Mouse (Mus musculus) R1 (cell line): ENCODE data around the gene Rgs11.
A peak's percentile ranks its signal among the peaks of the same experiment; 100 is the strongest.

Source experiments
- DNase-seq: peaks from one replicate; pipeline ENCODE4 v3.0.0-alpha.2; 2018; ENCODE audit warnings: low read depth, low spot score

Gene Rgs11

DNA sequence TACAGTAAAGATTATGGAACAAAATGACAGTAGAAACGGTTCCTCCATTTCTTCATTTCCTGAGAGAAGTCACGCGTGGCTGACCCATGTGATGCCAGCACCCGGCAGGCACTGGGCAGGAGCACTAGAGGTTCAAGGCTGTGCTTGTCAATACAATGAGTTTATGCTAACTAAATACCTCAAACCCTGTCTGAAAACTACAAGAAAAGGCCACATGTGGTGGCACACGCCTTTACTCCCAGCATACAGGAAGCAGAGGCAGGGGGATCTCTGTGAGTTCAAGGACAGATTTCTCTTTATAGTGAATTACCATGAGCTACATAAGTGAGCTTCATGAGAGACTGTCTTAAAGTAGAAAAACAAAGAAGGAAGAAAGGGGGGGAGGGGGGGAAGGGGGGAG is 28.4 kb downstream of the Rgs11 start:
- peak; percentile 89 for DNase-seq

DNA sequence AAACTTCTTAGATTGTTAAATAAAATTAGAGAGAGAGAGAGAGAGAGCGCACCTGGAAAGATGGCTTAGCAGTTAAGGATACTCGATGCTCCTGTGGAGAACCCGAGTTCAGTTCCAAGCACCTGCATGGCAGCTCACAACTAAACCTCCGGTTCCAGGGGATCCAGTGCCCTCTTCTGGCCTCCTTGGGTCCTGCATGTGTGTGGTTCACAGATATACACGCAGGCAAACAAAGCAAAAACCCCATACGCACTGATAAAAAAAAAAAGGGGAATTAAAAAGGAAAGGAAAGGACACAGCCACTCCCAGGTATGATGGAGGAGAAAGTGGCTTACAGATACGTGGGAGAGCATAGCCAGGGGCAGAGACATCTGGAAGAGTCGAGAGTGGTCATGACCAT is 30.1 kb downstream of the Rgs11 start:
- DNase-seq, result peak; percentile 79

DNA sequence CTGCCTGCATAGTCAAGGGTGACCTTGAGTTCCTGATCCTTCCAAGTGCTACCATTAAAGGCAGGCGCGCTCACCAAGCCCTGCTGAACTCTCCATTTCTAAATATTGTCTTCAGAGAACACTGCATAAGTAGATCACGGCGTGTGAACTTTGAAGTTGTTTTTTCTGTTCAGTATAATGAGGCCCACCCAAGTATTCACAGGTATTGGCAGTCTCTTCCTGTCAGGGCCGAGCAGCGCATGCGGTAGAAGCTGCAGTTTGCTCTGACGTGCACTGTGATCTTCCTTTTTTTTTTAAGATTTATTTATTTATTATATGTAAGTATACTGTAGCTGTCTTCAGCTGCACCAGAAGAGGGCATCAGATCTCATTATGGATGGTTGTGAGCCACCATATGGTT is 31.6 kb downstream of the Rgs11 start:
- DNase-seq, result no peak

DNA sequence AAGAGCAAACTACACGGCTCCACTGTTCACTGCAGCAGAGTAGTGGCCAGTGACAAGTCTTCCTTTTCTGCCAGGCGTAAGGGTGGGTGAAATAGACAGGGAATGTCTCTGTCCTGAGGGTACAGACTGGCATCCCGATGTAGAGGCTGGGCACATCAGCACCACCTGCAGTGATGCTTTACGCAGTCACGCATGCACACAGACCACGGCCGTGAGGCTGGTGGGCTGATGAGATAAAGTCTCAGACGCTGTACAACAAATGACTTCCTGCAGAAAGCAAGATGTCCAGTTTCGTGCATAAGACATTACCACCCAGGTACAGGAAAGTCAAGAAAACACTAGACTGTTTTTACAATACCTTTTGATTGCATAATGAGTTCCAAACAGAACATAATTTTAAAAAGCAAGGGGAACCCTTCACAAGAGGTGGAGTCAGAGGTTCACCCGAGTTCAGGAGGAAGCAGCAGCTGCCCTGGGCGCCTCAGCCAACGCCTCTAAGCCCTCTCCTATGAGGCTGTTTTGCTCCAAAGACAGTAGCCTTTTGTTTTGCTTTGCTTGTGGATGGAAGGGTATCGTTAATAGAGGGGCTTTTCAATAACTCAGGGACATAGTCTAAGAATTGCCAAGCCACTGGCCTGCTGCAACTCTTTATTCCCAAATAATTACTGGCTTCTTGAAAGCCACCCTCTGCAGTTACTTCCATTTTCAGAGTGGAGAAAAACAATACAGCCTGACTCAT is 32.5 kb downstream of the Rgs11 start:
- DNase-seq, result no peak

DNA sequence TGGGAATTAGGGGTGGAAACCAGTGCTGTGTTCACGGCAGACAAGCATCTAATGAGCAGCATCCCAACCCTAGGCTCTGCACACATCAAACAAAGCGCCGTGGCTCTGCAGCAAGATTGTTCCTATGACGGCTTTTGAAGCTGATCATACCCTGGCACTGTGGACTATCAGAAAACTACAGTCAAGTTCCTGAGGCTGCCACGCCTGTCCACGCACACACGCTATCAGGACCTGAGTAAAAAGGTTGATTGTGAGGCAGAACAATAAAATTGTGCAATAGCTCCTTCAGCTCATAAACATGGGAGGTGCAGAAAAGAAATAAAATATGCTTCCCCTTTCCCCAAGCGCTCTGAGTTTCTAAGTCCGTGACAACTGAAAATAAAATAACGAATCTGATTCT is 34.9 kb downstream of the Rgs11 start:
- no peak for DNase-seq

DNA sequence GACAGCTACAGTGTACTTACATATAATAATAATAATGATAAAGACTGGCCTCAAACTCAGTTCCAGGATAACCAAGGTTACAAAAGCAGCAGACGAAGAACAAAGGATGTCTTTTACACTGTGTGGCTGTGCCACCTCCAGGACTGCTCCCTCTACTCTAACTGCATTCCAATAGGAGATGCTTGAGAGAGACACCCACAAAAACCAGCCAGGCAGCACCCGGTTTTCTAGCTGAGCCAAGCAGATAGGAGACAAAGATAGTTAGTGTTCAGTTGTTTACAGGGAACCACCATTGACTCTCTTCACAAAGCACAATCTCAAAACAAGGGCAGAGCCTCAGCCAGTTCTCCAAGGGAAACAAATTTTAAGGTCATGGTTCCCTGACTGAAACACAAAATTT is 36.8 kb downstream of the Rgs11 start:
- DNase-seq, result no peak

DNA sequence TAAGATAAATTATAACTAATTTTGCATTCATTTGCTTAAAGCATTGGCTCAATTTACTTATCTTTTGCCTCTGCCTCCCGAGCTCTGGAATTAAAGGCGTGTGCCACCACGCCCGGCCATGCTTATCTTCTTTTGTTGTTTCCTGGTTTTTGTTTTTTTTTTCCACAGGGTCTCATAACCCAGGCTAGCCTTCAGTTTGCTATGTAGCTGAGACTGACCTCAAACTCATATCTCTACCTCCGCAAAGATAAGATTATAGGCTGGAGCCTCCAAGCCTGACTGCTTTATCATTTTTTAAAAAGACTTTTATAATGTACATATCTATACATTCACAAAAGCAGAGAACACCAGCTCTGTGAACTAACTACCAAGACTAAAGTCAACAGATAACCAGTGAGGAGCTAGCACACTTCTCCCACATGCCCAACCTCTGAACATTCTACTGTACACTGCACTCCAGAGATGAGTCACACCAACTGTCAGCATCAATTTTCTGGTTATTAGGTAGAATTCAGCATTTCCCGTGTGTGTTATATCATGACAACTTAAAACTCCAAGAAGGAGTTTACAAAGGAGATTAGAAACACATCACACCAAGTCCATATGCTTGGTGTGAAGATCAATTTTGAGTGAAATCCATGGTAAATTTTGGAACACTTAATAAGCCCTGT is 37.5 kb downstream of the Rgs11 start:
- DNase-seq, result no peak

DNA sequence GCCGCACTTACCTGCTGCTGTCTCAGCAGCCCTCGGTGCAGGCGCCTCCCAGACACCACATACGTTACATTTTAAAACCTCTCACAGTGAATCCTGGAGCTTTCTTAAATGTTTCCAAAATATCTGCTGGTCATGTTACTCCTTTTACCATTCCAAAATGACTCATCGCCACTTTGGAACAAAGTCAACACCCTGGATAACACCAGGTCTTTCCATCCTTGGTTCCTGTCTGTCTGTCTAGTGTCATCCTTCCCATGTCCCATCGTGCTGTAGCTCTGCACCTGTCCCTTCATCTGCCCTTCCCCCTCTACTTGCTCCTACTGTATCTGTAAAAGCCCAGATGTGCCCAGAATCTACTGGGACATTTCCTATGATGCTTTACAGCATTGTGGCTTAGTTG is 38.2 kb downstream of the Rgs11 start:
- DNase-seq, result no peak

DNA sequence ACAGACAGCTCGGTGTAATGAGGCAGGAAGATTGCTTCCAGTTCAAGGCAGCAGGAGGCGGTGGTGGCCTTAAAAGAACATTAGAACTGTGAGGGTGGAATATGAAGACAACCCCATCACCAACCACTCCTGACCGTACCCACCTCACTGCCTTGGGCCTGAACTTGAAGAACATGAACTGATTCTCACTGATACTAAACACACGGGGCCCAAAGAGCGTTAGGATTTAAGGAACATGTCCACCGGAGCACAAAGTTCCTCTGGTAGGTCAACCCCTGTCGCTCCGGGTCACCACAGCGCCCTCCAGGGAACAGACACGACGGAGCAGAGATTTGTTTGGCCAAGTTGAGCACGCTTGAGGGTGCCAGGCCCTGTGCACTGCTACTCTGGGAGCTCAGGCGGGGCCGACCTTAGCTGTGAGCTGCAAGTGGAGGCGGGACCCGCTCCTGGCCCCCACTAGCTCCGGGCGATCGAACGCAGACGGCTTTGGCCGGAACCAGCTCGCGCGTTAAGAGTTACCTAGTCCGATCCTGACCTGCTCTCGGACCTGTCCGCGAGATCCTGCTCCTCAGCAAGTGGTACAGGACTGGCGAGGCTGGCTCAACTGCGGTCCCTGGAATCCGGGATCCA is 40.8 kb downstream of the Rgs11 start:
- peak; percentile 87 for DNase-seq

DNA sequence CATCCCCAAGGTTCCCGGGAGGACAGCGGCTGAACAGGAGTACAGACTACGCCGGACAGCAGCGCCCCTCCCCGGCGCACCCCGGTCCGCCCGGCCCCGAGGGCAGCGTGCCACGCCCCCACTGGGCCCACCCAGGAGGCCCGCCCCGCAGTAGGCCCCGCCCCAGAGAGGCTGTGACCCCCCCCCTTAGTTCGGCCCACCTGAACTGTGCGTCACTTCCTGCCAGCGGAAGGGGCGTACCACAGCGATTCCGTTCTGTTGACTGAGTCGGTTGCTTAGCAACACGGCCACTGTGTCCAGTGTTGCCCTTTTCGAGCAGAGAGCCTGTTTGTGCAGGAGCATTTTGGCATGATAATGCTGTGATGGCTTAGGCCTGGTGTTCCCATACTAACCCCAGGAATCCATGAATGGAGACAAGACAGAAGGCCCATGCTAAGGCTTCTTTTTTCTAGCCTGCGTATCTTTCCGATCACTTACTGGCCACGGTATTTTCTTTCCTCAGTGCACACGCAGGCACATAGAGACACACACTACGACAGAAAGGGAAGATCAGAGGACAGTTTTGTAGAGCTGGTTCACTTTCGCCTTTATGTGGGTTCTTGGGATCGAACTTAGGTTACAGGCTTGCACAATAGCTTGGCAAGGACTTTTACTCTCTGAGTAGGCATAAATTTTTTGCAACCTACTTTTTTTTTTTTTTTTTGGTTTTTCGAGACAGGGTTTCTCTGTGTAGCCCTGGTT is 41.5 kb downstream of the Rgs11 start, which contains the start of gene Fam234a:
Gene Fam234a, minus strand, starts transcription at position 142 of the 741 bp plus-strand sequence.
- peak; percentile 96 for DNase-seq

DNA sequence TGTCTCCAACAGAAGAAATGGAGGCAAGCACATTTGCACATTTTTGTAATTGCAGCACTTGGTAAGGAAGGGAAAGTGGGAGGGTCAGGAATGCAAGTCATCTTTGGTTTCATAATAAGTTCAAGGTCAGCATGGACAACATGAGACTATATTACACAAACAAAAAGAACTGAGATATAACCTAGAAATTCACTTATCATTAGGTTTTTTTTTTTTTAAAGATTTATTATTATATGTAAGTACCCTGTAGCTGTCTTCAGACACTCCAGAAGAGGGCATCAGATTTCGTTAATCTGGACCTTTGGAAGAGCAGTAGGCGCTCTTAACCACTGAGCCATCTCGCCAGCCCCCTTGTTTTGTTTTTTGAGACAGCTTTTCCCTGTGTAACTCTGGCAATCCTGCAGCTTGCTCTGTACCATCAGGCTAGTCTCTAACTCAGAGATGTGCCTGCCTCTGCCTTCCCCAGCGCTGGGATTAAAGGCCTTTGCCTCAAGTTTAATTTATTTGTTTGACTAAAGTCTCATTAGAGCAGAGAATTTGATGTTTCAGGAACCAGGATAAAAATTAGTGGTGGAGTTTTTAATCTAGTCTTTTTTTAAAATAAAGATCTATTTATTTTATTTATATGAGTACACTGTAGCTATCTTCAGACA is 49.3 kb downstream of the Rgs11 start:
- DNase-seq, result peak; percentile 39

DNA sequence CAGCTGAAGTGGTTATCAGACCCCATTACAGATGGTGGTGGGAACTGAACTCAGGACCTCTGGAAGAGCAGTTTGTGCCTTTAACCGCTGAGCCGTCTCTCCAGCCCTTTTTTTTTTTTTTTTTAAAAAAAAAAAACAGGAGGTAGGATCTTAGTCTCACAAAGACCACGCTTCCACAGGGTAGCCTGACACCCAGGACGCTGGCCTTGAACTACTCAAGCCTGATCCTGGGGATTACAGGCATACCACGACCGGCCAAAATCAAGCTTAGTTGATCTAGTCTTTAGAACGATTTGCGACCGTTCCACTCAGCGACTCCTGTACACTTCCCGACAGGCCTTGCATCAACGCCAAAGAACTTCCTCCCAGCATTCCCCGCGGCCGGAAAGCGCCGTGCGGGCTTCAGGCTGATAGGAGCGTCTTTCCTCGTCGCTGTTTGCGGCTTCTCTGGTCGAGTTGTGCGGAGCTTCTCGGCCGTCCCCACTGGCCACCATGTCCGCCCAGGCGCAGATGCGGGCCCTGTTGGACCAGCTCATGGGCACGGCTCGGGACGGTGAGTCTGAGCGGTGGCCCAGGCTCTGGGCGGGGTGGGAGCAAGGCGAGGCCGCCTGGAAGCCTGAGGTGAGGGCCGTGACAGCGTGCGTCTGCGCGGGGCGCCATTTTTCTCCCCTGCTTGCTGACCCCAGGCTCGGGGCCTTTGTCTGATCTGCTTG is 49.9 kb downstream of the Rgs11 start, which contains the start of gene Luc7l:
Gene Luc7l, plus strand, starts transcription at position 358 of the 713 bp plus-strand sequence.
- peak; percentile 96 for DNase-seq

DNA sequence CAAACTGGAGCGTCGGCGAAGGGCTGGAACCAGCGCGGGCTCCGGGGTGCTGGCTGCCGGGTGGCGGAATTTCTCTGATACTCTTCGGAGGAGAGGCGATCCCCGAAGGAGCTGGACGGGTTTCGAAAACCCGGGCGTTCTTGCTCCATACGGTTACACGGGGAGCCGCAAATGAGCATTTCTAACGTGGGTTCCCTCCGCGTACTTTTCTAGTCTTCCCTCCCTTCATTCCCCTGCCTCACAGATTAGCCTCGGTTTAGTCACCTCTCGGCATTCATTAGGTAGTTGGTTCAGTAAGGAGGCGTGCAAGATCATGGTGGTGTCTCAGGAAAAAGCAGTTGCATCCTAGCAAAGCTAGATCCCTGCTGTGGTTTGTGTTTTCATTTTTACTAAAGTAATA is 50.6 kb downstream of the Rgs11 start:
- peak; percentile 39 for DNase-seq

DNA sequence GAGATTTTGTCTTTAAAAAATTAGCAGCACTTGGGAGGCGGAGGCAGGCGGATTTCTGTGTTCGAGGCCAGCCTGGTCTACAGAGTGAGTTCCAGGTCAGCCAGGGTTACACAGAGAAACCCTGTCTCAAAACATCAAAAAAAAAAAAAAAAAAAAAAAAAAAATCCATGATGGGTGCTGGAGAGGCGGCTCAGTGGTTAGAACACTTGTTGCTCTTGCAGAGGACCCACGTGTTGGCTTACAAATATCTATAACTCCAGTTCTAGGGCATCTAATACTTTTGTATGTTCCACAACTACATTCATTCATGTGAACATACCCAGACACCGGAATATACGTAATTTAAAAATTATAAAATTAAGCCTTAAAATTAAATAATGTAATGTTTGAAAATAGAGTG is 52.6 kb downstream of the Rgs11 start:
- DNase-seq, result no peak
